Mouse (Mus musculus): ENCODE results near the gene Rgs6. TPM values are rescaled to one million over a fixed set of nuclear protein-coding genes. Genes with fewer than 3 reads are reported as not detected.

The Rgs6 gene
- total and polyA plus RNA-seq, 2 experiments: 0.09 TPM; not detected in 1

- Histone ChIP-seq H3K27me3 (ENCODE audit: control insufficient read depth, insufficient read depth, low read length) (no peaks in the 10 kb centered on the region), H3K4me3 (ENCODE audit: insufficient read depth, low read depth, low read length) (no peak overlapping the region), H3K27ac (replicated peaks; ENCODE audit: insufficient read depth, low read depth, low read length) (no peak overlapping the region), H3K79me2 (ENCODE audit: control insufficient read depth, insufficient read depth, low read length) (no peaks in the 10 kb centered on the region), H3K9ac (ENCODE audit: low read depth, low read length) (no peak overlapping the region), H3K36me3 (ENCODE audit: control insufficient read depth, insufficient read depth, low read length) (no peaks in the 10 kb centered on the region), H3K4me1 (ENCODE audit: control insufficient read depth, insufficient read depth, low read length) (no peaks in the 10 kb centered on the region)
- 87% methylated on average over 8 of the region's 8 CpGs for WGBS
- TF ChIP-seq CTCF (IDR thresholded peaks at IDR 0.05; ENCODE audit: low read depth, low read length): no peak
- TF ChIP-seq POLR2A (IDR thresholded peaks at IDR 0.05; ENCODE audit: extremely low read depth, insufficient read depth, low read length): no peak
- DNase-seq (ENCODE audit: extremely low read depth, low read depth, low spot score): no peak
Observed at GRCm38 (mm10) chr12:83208011-83208410, 619.9 kb downstream of the Rgs6 start.

GRCm38 (mm10) chr12:83208841-83209240 is 620.7 kb downstream of the Rgs6 start:
- no peak overlapping the region for H3K9ac ChIP-seq (ENCODE audit: low read depth, low read length)
- TF ChIP-seq CTCF (IDR thresholded peaks at IDR 0.05; ENCODE audit: low read depth, low read length): no peak
- TF ChIP-seq POLR2A (IDR thresholded peaks at IDR 0.05; ENCODE audit: extremely low read depth, insufficient read depth, low read length): no peak
- DNase-seq (ENCODE audit: extremely low read depth, low read depth, low spot score): no peak
- no peaks in the 10 kb centered on the region for H3K4me1 ChIP-seq (ENCODE audit: control insufficient read depth, insufficient read depth, low read length)
- no peaks in the 10 kb centered on the region for H3K27me3 ChIP-seq (ENCODE audit: control insufficient read depth, insufficient read depth, low read length)
- no peak overlapping the region for H3K27ac ChIP-seq (replicated peaks; ENCODE audit: insufficient read depth, low read depth, low read length)
- H3K36me3 ChIP-seq (ENCODE audit: control insufficient read depth, insufficient read depth, low read length): no peaks in the 10 kb centered on the region
- H3K4me3 ChIP-seq (ENCODE audit: insufficient read depth, low read depth, low read length): no peak overlapping the region
- H3K79me2 ChIP-seq (ENCODE audit: control insufficient read depth, insufficient read depth, low read length): no peaks in the 10 kb centered on the region
- WGBS: 68% methylated on average over 6 of the region's 6 CpGs

- Histone ChIP-seq H3K27ac (replicated peaks; ENCODE audit: insufficient read depth, low read depth, low read length) (no peak overlapping the region), H3K4me1 (ENCODE audit: control insufficient read depth, insufficient read depth, low read length) (no peaks in the 10 kb centered on the region), H3K9ac (ENCODE audit: low read depth, low read length) (no peak overlapping the region), H3K36me3 (ENCODE audit: control insufficient read depth, insufficient read depth, low read length) (no peaks in the 10 kb centered on the region), H3K4me3 (ENCODE audit: insufficient read depth, low read depth, low read length) (no peak overlapping the region), H3K79me2 (ENCODE audit: control insufficient read depth, insufficient read depth, low read length) (no peaks in the 10 kb centered on the region), H3K27me3 (ENCODE audit: control insufficient read depth, insufficient read depth, low read length) (no peaks in the 10 kb centered on the region)
- no peak for DNase-seq (ENCODE audit: extremely low read depth, low read depth, low spot score)
- 19% methylated on average over 6 of the region's 6 CpGs for WGBS
- TF ChIP-seq POLR2A (IDR thresholded peaks at IDR 0.05; ENCODE audit: extremely low read depth, insufficient read depth, low read length): no peak
- no peak for TF ChIP-seq CTCF (IDR thresholded peaks at IDR 0.05; ENCODE audit: low read depth, low read length)
Observed at GRCm38 (mm10) chr12:83209461-83209860, 621.4 kb downstream of the Rgs6 start.

DNA sequence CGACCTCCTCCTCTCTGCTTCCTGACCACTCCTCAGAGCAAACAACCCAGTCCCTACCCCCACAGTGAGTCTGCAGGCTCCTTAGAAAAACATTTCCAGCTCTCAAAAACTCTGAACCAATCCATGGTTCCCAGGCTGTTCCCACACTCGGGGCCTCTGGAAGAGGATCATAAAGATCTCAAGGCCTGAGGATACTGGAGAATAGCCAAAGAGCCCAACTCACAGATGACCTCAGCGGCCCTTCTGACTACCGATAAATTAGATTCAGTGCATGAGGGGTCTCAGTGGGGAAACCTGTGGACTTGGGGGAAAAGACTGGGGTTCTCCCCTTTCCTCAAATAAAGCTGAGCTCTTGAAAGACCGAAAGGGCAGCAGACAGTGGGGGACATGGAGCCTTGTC is 622.2 kb downstream of the Rgs6 start:
- Histone ChIP-seq H3K4me1 (ENCODE audit: control insufficient read depth, insufficient read depth, low read length) (no peaks in the 10 kb centered on the region), H3K27ac (replicated peaks; ENCODE audit: insufficient read depth, low read depth, low read length) (no peak overlapping the region), H3K79me2 (ENCODE audit: control insufficient read depth, insufficient read depth, low read length) (no peaks in the 10 kb centered on the region), H3K27me3 (ENCODE audit: control insufficient read depth, insufficient read depth, low read length) (no peaks in the 10 kb centered on the region), H3K4me3 (ENCODE audit: insufficient read depth, low read depth, low read length) (no peak overlapping the region), H3K36me3 (ENCODE audit: control insufficient read depth, insufficient read depth, low read length) (no peaks in the 10 kb centered on the region), H3K9ac (ENCODE audit: low read depth, low read length) (no peak overlapping the region)
- TF ChIP-seq CTCF (IDR thresholded peaks at IDR 0.05; ENCODE audit: low read depth, low read length): no peak
- TF ChIP-seq POLR2A (IDR thresholded peaks at IDR 0.05; ENCODE audit: extremely low read depth, insufficient read depth, low read length): no peak
- 91% methylated on average over 5 of the region's 5 CpGs for WGBS
- DNase-seq (ENCODE audit: extremely low read depth, low read depth, low spot score): no peak

DNA sequence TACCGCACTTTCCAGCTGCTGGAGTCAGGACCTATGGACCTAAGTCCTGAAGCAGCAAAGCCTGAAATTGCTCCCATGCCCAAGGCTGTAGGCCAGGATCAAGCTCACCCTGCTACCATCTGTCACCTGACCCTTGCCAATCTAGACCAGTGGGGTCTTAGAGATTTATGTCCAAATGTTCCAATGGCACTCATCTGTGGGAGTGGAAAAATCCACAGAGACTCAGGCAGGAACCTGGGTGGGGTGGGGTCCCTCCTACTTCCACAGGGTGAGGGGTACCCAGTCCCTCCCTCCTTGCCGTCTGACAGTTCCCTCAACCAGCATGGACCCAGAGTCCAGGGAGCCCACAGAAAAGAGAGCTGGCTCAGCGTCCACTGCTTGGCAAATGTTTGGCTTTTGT is 622.6 kb downstream of the Rgs6 start:
- no peaks in the 10 kb centered on the region for H3K36me3 ChIP-seq (ENCODE audit: control insufficient read depth, insufficient read depth, low read length)
- H3K79me2 ChIP-seq (ENCODE audit: control insufficient read depth, insufficient read depth, low read length): no peaks in the 10 kb centered on the region
- no peaks in the 10 kb centered on the region for H3K4me1 ChIP-seq (ENCODE audit: control insufficient read depth, insufficient read depth, low read length)
- no peak overlapping the region for H3K9ac ChIP-seq (ENCODE audit: low read depth, low read length)
- no peaks in the 10 kb centered on the region for H3K27me3 ChIP-seq (ENCODE audit: control insufficient read depth, insufficient read depth, low read length)
- H3K4me3 ChIP-seq (ENCODE audit: insufficient read depth, low read depth, low read length): no peak overlapping the region
- TF ChIP-seq CTCF (IDR thresholded peaks at IDR 0.05; ENCODE audit: low read depth, low read length) (no peak), POLR2A (IDR thresholded peaks at IDR 0.05; ENCODE audit: extremely low read depth, insufficient read depth, low read length) (no peak)
- 91% methylated on average over 3 of the region's 3 CpGs for WGBS
- DNase-seq (ENCODE audit: extremely low read depth, low read depth, low spot score): no peak
- no peak overlapping the region for H3K27ac ChIP-seq (replicated peaks; ENCODE audit: insufficient read depth, low read depth, low read length)

GRCm38 (mm10) chr12:83211146-83211822 is 623.2 kb downstream of the Rgs6 start:
- Histone ChIP-seq H3K79me2 (ENCODE audit: control insufficient read depth, insufficient read depth, low read length) (no peaks in the 10 kb centered on the region), H3K4me1 (ENCODE audit: control insufficient read depth, insufficient read depth, low read length) (no peaks in the 10 kb centered on the region), H3K4me3 (ENCODE audit: insufficient read depth, low read depth, low read length) (no peak overlapping the region), H3K9ac (ENCODE audit: low read depth, low read length) (no peak overlapping the region), H3K27ac (replicated peaks; ENCODE audit: insufficient read depth, low read depth, low read length) (no peak overlapping the region), H3K27me3 (ENCODE audit: control insufficient read depth, insufficient read depth, low read length) (no peaks in the 10 kb centered on the region), H3K36me3 (ENCODE audit: control insufficient read depth, insufficient read depth, low read length) (no peaks in the 10 kb centered on the region)
- DNase-seq (ENCODE audit: extremely low read depth, low read depth, low spot score): no peak
- TF ChIP-seq POLR2A (IDR thresholded peaks at IDR 0.05; ENCODE audit: extremely low read depth, insufficient read depth, low read length) (no peak), CTCF (IDR thresholded peaks at IDR 0.05; ENCODE audit: low read depth, low read length) (no peak)
- whole genome bisulfite sequencing: 94% methylated on average over 7 of the region's 7 CpGs
